In genomic region chr6:131367101-131367500, GRCm38 (mm10) we compare ENCODE assay signal across 8 mouse cellular contexts. TPM values are rescaled to one million over a fixed set of nuclear protein-coding genes. Genes with fewer than 3 reads are reported as not detected.
DNase-seq lines count a peak whose midpoint lies in the region; ATAC-seq and TF ChIP-seq lines count a peak whose summit lies in the region.

No protein-coding gene starts in this region.

- intact Hi-C loops in left cerebral cortex, postnatal 14 days (cut with DNase I): loop anchor here (1.0 kb wide), 1 partner anchor 53 kb away; no protein-coding TSS in a partner anchor
- intact Hi-C loops in left cerebral cortex, postnatal 36 days (cut with DNase I): loop anchor here (2.0 kb wide), 1 partner anchor 52 kb away; no protein-coding TSS in a partner anchor

- H3K9ac ChIP-seq in hindbrain, postnatal 0 days (replicated peaks; ENCODE audit: low read length): no peak overlapping the region

- H3K4me1 ChIP-seq in hindbrain, postnatal 0 days (ENCODE audit: insufficient read depth, low read length): no peaks in the 10 kb centered on the region

- H3K27me3 ChIP-seq in hindbrain, postnatal 0 days (ENCODE audit: insufficient read depth, low read length): no peaks in the 10 kb centered on the region

- 44% methylated on average over 4 of the region's 4 CpGs for WGBS in hindbrain, postnatal 0 days

- H3K9me3 ChIP-seq in hindbrain, postnatal 0 days (ENCODE audit: low read length): no peaks in the 10 kb centered on the region

- TF ChIP-seq CTCF in hindbrain, postnatal 0 days (IDR thresholded peaks at IDR 0.05; ENCODE audit: low read depth): peak; percentile 73

- no peak overlapping the region for H3K4me2 ChIP-seq in hindbrain, postnatal 0 days (ENCODE audit: low read depth, low read length)

- ATAC-seq in hindbrain, postnatal 0 days: peak; percentile 82

- DNase-seq in cerebellum, adult 18-20 months: peak; percentile 33 to 39
- no peak for DNase-seq in cerebellum, postnatal 4 days (ENCODE audit: low spot score in 2 of 2)
- DNase-seq in left cerebral cortex, postnatal 14 days (ENCODE audit: low spot score in 2 of 2): peak; percentile 51 to 78
- no peak for DNase-seq in left cerebral cortex, postnatal 36 days (ENCODE audit: low spot score in 2 of 2)
- peak; percentile 74 for DNase-seq in NIH3T3 (ENCODE audit: low read depth)
- DNase-seq in hindbrain, postnatal 0 days (ENCODE audit: low spot score): peak; percentile 68
- peak; percentile 66 for DNase-seq in lung, postnatal 36 days
- DNase-seq in frontal cortex, postnatal 25 days (ENCODE audit: low spot score in 2 of 2): no peak

- H3K36me3 ChIP-seq in hindbrain, postnatal 0 days (ENCODE audit: insufficient read depth, low read length): peaks cover 19% of the 10 kb centered on the region

- H3K27ac ChIP-seq in hindbrain, postnatal 0 days: no peak overlapping the region

- no peak overlapping the region for H3K4me3 ChIP-seq in hindbrain, postnatal 0 days (ENCODE audit: low read length)

RNA-seq across cellular contexts. Expression of gene Styk1, which starts 13.7 kb away (rescaled TPM):
- under 1 TPM; 0.23 to 0.53 TPM for total RNA-seq in left cerebral cortex, postnatal 14 days (2021)
- total RNA-seq in left cerebral cortex, postnatal 36 days (2021): under 1 TPM in 1 of 2 experiments, not detected in 1; 0.34 TPM
- total RNA-seq in hindbrain, postnatal 0 days (2014; rRNA removed): 3.0 and 3.2 TPM in 2 replicates
- 4.3 and 5.1 TPM in 2 replicates for polyA plus RNA-seq in hindbrain, postnatal 0 days (2015; fragmentation: Nextera tagmentation; extraction: Ambion mirVana)

RNA-seq across cellular contexts. Expression of gene Ybx3, which starts 21.2 kb away (rescaled TPM):
- 10 to 100 TPM; 72.4 to 73.6 TPM for total RNA-seq in left cerebral cortex, postnatal 14 days (2021)
- total RNA-seq in left cerebral cortex, postnatal 36 days (2021): 10 to 100 TPM; 40.9 to 44.5 TPM
- 86.0 and 103 TPM in 2 replicates for total RNA-seq in hindbrain, postnatal 0 days (2014; rRNA removed)
- polyA plus RNA-seq in hindbrain, postnatal 0 days (2015; fragmentation: Nextera tagmentation; extraction: Ambion mirVana): 33.4 and 34.6 TPM in 2 replicates

Comparison
In these comparisons a context has a peak if more than half of its experiments do, and no peak if none do; other contexts are left out.
1. DNase-seq: peak in cerebellum, adult 18-20 months (2 of 2), left cerebral cortex, postnatal 14 days (2 of 2), NIH3T3 (single experiment), hindbrain, postnatal 0 days (single experiment) and lung, postnatal 36 days (single experiment); none in cerebellum, postnatal 4 days (0 of 2), left cerebral cortex, postnatal 36 days (0 of 2) and frontal cortex, postnatal 25 days (0 of 2).